Mouse (Mus musculus): ENCODE measurements around the gene Tspan4. TPM values are rescaled to one million over a fixed set of nuclear protein-coding genes. Genes with fewer than 3 reads are reported as not detected.
A peak's percentile ranks its signal among the peaks of the same experiment; 100 is the strongest.

Gene Tspan4
- polyA plus RNA-seq, 1 experiment from 2014 or later, result 107 TPM

GRCm38 (mm10) chr7:141481498-141482401 lies 6.7 kb downstream of the Tspan4 start:
- WGBS, result 1% methylated on average over 46 of the region's 81 CpGs
- Histone ChIP-seq H3K4me2 (replicated peaks; ENCODE audit: low read depth, low read length) (peak overlapping the region; percentile 88), H3K27me3 (replicated peaks; ENCODE audit: insufficient read depth, low read length) (0 out of 2 replicates have a peak, but pooled peaks cover 3% of the 10 kb centered on the region), H3K4me3 (ENCODE audit: low read depth, low read length) (peak overlapping the region; percentile 39), H3K9ac (replicated peaks; ENCODE audit: low read depth) (0 out of 2 replicates have a peak overlapping the region, but pooled peaks have one; percentile 5), H3K9me3 (ENCODE audit: low read length) (no peaks in the 10 kb centered on the region), H3K27ac (ENCODE audit: low read length) (no peak overlapping the region), H3K36me3 (ENCODE audit: insufficient read depth, low read length) (no peaks in the 10 kb centered on the region), H3K4me1 (ENCODE audit: insufficient read depth, low read depth, low read length) (peaks cover 33% of the 10 kb centered on the region)
- DNase-seq (ENCODE audit: low spot score) (peak; percentile 74), ATAC-seq (no peak)
- TF ChIP-seq CTCF (IDR thresholded peaks at IDR 0.05) (peak; percentile 66), EP300 (IDR thresholded peaks at IDR 0.05) (no peak)

- H3K9ac ChIP-seq (replicated peaks; ENCODE audit: low read depth), result no peak overlapping the region
- 0 out of 2 replicates have a peak, but pooled peaks cover 3% of the 10 kb centered on the region for H3K27me3 ChIP-seq (replicated peaks; ENCODE audit: insufficient read depth, low read length)
- H3K9me3 ChIP-seq (ENCODE audit: low read length), result no peaks in the 10 kb centered on the region
- peak overlapping the region; percentile 39 for H3K4me3 ChIP-seq (ENCODE audit: low read depth, low read length)
- DNase-seq (ENCODE audit: low spot score) (no peak), ATAC-seq (no peak)
- peak overlapping the region; percentile 88 for H3K4me2 ChIP-seq (replicated peaks; ENCODE audit: low read depth, low read length)
- peaks cover 28% of the 10 kb centered on the region for H3K4me1 ChIP-seq (ENCODE audit: insufficient read depth, low read depth, low read length)
- TF ChIP-seq CTCF (IDR thresholded peaks at IDR 0.05), result no peak
- TF ChIP-seq EP300 (IDR thresholded peaks at IDR 0.05), result no peak
- WGBS, result 33% methylated on average over 11 of the region's 11 CpGs
- no peaks in the 10 kb centered on the region for H3K36me3 ChIP-seq (ENCODE audit: insufficient read depth, low read length)
- no peak overlapping the region for H3K27ac ChIP-seq (ENCODE audit: low read length)
These were observed 7.5 kb downstream of the Tspan4 start for GRCm38 (mm10) chr7:141482531-141483024.

DNA sequence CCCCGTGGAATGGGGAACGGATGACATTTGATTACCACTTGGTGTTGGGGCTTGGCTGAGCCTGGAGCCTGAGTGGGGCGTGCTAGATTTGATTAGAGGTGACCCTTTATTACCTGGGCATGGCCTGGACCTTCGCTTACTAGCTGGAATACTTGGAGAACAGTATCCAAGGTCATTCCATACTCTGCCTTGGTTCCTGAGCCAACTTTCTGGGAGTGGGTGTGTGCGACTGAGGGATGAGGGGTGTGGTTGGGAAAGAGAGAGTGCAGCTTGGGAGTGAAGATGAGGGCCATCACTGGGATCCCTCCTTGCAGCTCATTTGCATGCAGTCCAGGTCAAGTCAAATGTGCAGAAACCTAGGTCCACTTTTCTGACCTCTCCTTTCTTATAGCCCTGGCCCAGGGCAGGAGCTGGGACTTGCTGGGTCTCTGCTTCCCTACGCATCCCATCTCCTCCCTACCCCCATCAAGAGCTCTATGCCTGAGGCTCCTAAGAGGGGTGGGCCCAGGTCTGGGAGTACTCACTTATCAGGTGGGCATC lies 8.1 kb downstream of the Tspan4 start:
- ATAC-seq (no peak), DNase-seq (ENCODE audit: low spot score) (no peak)
- TF ChIP-seq CTCF (IDR thresholded peaks at IDR 0.05), result no peak
- TF ChIP-seq EP300 (IDR thresholded peaks at IDR 0.05), result no peak
- Histone ChIP-seq H3K4me1 (ENCODE audit: insufficient read depth, low read depth, low read length) (peaks cover 22% of the 10 kb centered on the region), H3K4me2 (replicated peaks; ENCODE audit: low read depth, low read length) (no peak overlapping the region), H3K27me3 (replicated peaks; ENCODE audit: insufficient read depth, low read length) (0 out of 2 replicates have a peak, but pooled peaks cover 3% of the 10 kb centered on the region), H3K36me3 (ENCODE audit: insufficient read depth, low read length) (no peaks in the 10 kb centered on the region), H3K9me3 (ENCODE audit: low read length) (no peaks in the 10 kb centered on the region), H3K27ac (ENCODE audit: low read length) (no peak overlapping the region), H3K9ac (replicated peaks; ENCODE audit: low read depth) (no peak overlapping the region), H3K4me3 (ENCODE audit: low read depth, low read length) (no peak overlapping the region)
- 79% methylated on average over 6 of the region's 6 CpGs for WGBS

- Histone ChIP-seq H3K27ac (ENCODE audit: low read length) (no peak overlapping the region), H3K4me2 (replicated peaks; ENCODE audit: low read depth, low read length) (no peak overlapping the region), H3K4me1 (ENCODE audit: insufficient read depth, low read depth, low read length) (peaks cover 19% of the 10 kb centered on the region), H3K9ac (replicated peaks; ENCODE audit: low read depth) (no peak overlapping the region), H3K36me3 (ENCODE audit: insufficient read depth, low read length) (no peaks in the 10 kb centered on the region), H3K4me3 (ENCODE audit: low read depth, low read length) (no peak overlapping the region), H3K9me3 (ENCODE audit: low read length) (no peaks in the 10 kb centered on the region), H3K27me3 (replicated peaks; ENCODE audit: insufficient read depth, low read length) (0 out of 2 replicates have a peak, but pooled peaks cover 3% of the 10 kb centered on the region)
- TF ChIP-seq CTCF (IDR thresholded peaks at IDR 0.05) (no peak), EP300 (IDR thresholded peaks at IDR 0.05) (no peak)
- ATAC-seq (no peak), DNase-seq (ENCODE audit: low spot score) (no peak)
- 68% methylated on average over 5 of the region's 5 CpGs for WGBS
These were observed 9.4 kb downstream of the Tspan4 start for GRCm38 (mm10) chr7:141484186-141485120.

- Histone ChIP-seq H3K4me3 (ENCODE audit: low read depth, low read length) (no peak overlapping the region), H3K4me1 (ENCODE audit: insufficient read depth, low read depth, low read length) (peaks cover 19% of the 10 kb centered on the region), H3K36me3 (ENCODE audit: insufficient read depth, low read length) (no peaks in the 10 kb centered on the region), H3K9ac (replicated peaks; ENCODE audit: low read depth) (no peak overlapping the region), H3K4me2 (replicated peaks; ENCODE audit: low read depth, low read length) (no peak overlapping the region), H3K9me3 (ENCODE audit: low read length) (no peaks in the 10 kb centered on the region), H3K27me3 (replicated peaks; ENCODE audit: insufficient read depth, low read length) (0 out of 2 replicates have a peak, but pooled peaks cover 3% of the 10 kb centered on the region), H3K27ac (ENCODE audit: low read length) (no peak overlapping the region)
- DNase-seq (ENCODE audit: low spot score) (no peak), ATAC-seq (no peak)
- WGBS, result 65% methylated on average over 2 of the region's 2 CpGs
- TF ChIP-seq CTCF (IDR thresholded peaks at IDR 0.05), result no peak
- TF ChIP-seq EP300 (IDR thresholded peaks at IDR 0.05), result no peak
These were observed 10.1 kb downstream of the Tspan4 start for GRCm38 (mm10) chr7:141485186-141485585.

Data from lung, postnatal 0 days (tissue).